ENCODE assay signal across 10 mouse cellular contexts in genomic region chr8:126854121-126855055, GRCm38 (mm10).
DNase-seq lines count a peak whose midpoint lies in the region; ATAC-seq and TF ChIP-seq lines count a peak whose summit lies in the region.
"Had no signal": no experiment of that assay in that cellular context is flagged by ENCODE, and none has a peak within 500 bp of the region (broad histone marks: within the 10 kb centered on the region; RNA-seq: fewer than 3 reads in every experiment).

No protein-coding gene starts in this region.

- DNase-seq in intestine, embryonic 14.5 days (ENCODE audit: low spot score), result no peak
- peak; percentile 84 for DNase-seq in CD4-positive helper T cell, adult 2 months (ENCODE audit: low read depth, low spot score)
- DNase-seq in ZHBTc4 (ENCODE audit: low read depth, low spot score) (peak; percentile 53), adipocyte (ENCODE audit: low spot score) (no peak)
- DNase-seq in naive thymus-derived CD4-positive, alpha-beta T cell, adult 2 months (ENCODE audit: low read depth), result peak; percentile 74
- DNase-seq in cerebellum, postnatal 10 days, result no peak
- DNase-seq in left cerebral cortex, adult 2 months (ENCODE audit: extremely low spot score in 1 of 2, low spot score in 2 of 2), result no peak
- DNase-seq: liver, postnatal 0 days had no signal

- H3K4me2 ChIP-seq in intestine, embryonic 14.5 days (ENCODE audit: low read length), result no peak overlapping the region
- no peak overlapping the region for H3K4me2 ChIP-seq in intestine, postnatal 0 days (replicated peaks; ENCODE audit: low read depth)
- H3K4me2 ChIP-seq: stomach, embryonic 15.5 days had no signal

- H3K27me3 ChIP-seq in intestine, embryonic 14.5 days (replicated peaks; ENCODE audit: control insufficient read depth, insufficient read depth, low read length), result no peaks in the 10 kb centered on the region
- no peaks in the 10 kb centered on the region for H3K27me3 ChIP-seq in intestine, postnatal 0 days (replicated peaks; ENCODE audit: control insufficient read depth, insufficient read depth, low read length)
- H3K27me3 ChIP-seq: stomach, embryonic 15.5 days had no signal

- ATAC-seq in intestine, embryonic 14.5 days (replicated peaks; ENCODE audit: low FRiP score, low TSS enrichment, low read depth), result no peak
- ATAC-seq in intestine, postnatal 0 days, result no peak
- ATAC-seq: liver, postnatal 0 days had no signal

- H3K27ac ChIP-seq in intestine, embryonic 14.5 days (ENCODE audit: low read depth), result peak overlapping the region; percentile 0; the same call in 1 of the 2 replicates
- H3K27ac ChIP-seq in intestine, postnatal 0 days (ENCODE audit: low read depth, low read length), result no peak overlapping the region
- H3K27ac ChIP-seq in left cerebral cortex, adult 2 months, result no peak overlapping the region
- H3K27ac ChIP-seq: stomach, embryonic 15.5 days had no signal

- 55% methylated on average over 22 of the region's 22 CpGs for WGBS in intestine, embryonic 14.5 days
- WGBS in intestine, postnatal 0 days, result 74% methylated on average over 22 of the region's 22 CpGs

- intact Hi-C loops in left cerebral cortex, adult 2 months (cut with DNase I), result no loop called here

- no peaks in the 10 kb centered on the region for H3K9me3 ChIP-seq in intestine, embryonic 14.5 days (ENCODE audit: control insufficient read depth, low read length)
- H3K9me3 ChIP-seq in intestine, postnatal 0 days (ENCODE audit: control insufficient read depth), result no peaks in the 10 kb centered on the region
- H3K9me3 ChIP-seq: stomach, embryonic 15.5 days had no signal

- no peak overlapping the region for H3K9ac ChIP-seq in intestine, embryonic 14.5 days (ENCODE audit: low read length)
- H3K9ac ChIP-seq in intestine, postnatal 0 days (ENCODE audit: low read depth, low read length), result no peak overlapping the region
- H3K9ac ChIP-seq: liver, postnatal 0 days; stomach, embryonic 15.5 days had no signal

- no peak for TF ChIP-seq CTCF in intestine, postnatal 0 days (IDR thresholded peaks at IDR 0.05; ENCODE audit: low read depth)
- no peak for TF ChIP-seq CTCF in left cerebral cortex, adult 2 months (IDR thresholded peaks at IDR 0.05)

- no peak overlapping the region for H3K4me3 ChIP-seq in intestine, embryonic 14.5 days (ENCODE audit: low read depth, low read length)
- H3K4me3 ChIP-seq in intestine, postnatal 0 days (ENCODE audit: low read depth, low read length), result no peak overlapping the region
- H3K4me3 ChIP-seq in left cerebral cortex, adult 2 months, result no peak overlapping the region
- H3K4me3 ChIP-seq: stomach, embryonic 15.5 days had no signal

- no peaks in the 10 kb centered on the region for H3K36me3 ChIP-seq in intestine, embryonic 14.5 days (ENCODE audit: control insufficient read depth, insufficient read depth, low read length)
- H3K36me3 ChIP-seq in intestine, postnatal 0 days (ENCODE audit: control insufficient read depth, insufficient read depth), result no peaks in the 10 kb centered on the region
- H3K36me3 ChIP-seq: stomach, embryonic 15.5 days had no signal

- peaks cover 23% of the 10 kb centered on the region for H3K4me1 ChIP-seq in intestine, embryonic 14.5 days (replicated peaks; ENCODE audit: control insufficient read depth, insufficient read depth, low read length)
- H3K4me1 ChIP-seq in intestine, postnatal 0 days (replicated peaks; ENCODE audit: control insufficient read depth, insufficient read depth, low read length), result peaks cover 8% of the 10 kb centered on the region

Comparison
In these comparisons a context has a peak if more than half of its experiments do, and no peak if none do; other contexts are left out.
1. DNase-seq: peak in CD4-positive helper T cell, adult 2 months (single experiment), ZHBTc4 (single experiment) and naive thymus-derived CD4-positive, alpha-beta T cell, adult 2 months (single experiment); none in intestine, embryonic 14.5 days (single experiment), cerebellum, postnatal 10 days (0 of 2), adipocyte (single experiment) and left cerebral cortex, adult 2 months (0 of 2).